Mouse (Mus musculus) forebrain, embryonic 10.5 days (tissue): Measurements from ENCODE around the gene Mill2. TPM values are rescaled to one million over a fixed set of nuclear protein-coding genes. Genes with fewer than 3 reads are reported as not detected.
"Not testable (repeated sequence)": the region's sequence is repeated elsewhere in the genome, so short reads cannot be mapped to it uniquely, and the experiment has no call there.

Experiments
- DNase-seq: peaks from one replicate; pipeline ENCODE4 v3.0.0-alpha.2; 2017; ENCODE audit warnings: low spot score; ENCODE audit errors: extremely low spot score
- H3K27ac ChIP-seq: fragments of 300-500 bp; sonication (generic); 2 replicates; pipeline ENCODE4 v1.5.1; 2016; ENCODE audit warnings: mild to moderate bottlenecking
- H3K27me3 ChIP-seq: fragments of 300-500 bp; sonication (generic); 2 replicates; pipeline ENCODE4 v1.6.1; 2016; ENCODE audit warnings: mild to moderate bottlenecking; ENCODE audit not compliant: poor library complexity, severe bottlenecking
- H3K36me3 ChIP-seq: fragments of 300-500 bp; sonication (generic); replicated peaks from 2 replicates; pipeline ENCODE4 v1.6.1; 2016; ENCODE audit warnings: mild to moderate bottlenecking, moderate library complexity
- H3K4me1 ChIP-seq: fragments of 300-500 bp; sonication (generic); 2 replicates; pipeline ENCODE4 v1.6.1; 2016
- H3K4me3 ChIP-seq: fragments of 300-500 bp; sonication (generic); 2 replicates; pipeline ENCODE4 v1.5.1; 2016; ENCODE audit warnings: mild to moderate bottlenecking, moderate library complexity
- H3K9me3 ChIP-seq: fragments of 300-500 bp; sonication (generic); 2 replicates; pipeline ENCODE4 v1.6.1; 2016; ENCODE audit warnings: mild to moderate bottlenecking, moderate library complexity
- WGBS: fragments of 180-500 bp; shearing (Covaris S2); methylation state at CpG from one replicate; pipeline ENCODE4 v1.1.7; 2016; 5-methylcytosine and 5-hydroxymethylcytosine counted together
- polyA plus RNA-seq: library from polyadenylated mRNA; unstranded; fragments of >200 nt; fragmentation: Nextera tagmentation; extraction: Ambion mirVana; gene quantifications from 2 replicates; pipeline ENCODE4 v1.2.1, GENCODE M21; 2016

The Mill2 gene
- polyA plus RNA-seq, 1 experiment from 2014 or later: not detected

- Histone ChIP-seq H3K36me3 (no peaks in the 10 kb centered on the region), H3K27me3 (no peaks in the 10 kb centered on the region), H3K4me1 (peaks cover 15% of the 10 kb centered on the region), H3K27ac (no peak overlapping the region), H3K4me3 (no peak overlapping the region), H3K9me3 (no peaks in the 10 kb centered on the region)
- 51% methylated on average over 5 of the region's 5 CpGs for WGBS
- no peak for DNase-seq
Observed at GRCm38 (mm10) chr7:18844811-18845210, 5.0 kb downstream of the Mill2 start.

- 94% methylated on average over 1 of the region's 1 CpGs for WGBS
- H3K4me3 ChIP-seq: no peak overlapping the region
- no peaks in the 10 kb centered on the region for H3K27me3 ChIP-seq
- DNase-seq: no peak
- H3K4me1 ChIP-seq: 0 out of 2 replicates have a peak, but pooled peaks cover 4% of the 10 kb centered on the region
- H3K27ac ChIP-seq: no peak overlapping the region
- no peaks in the 10 kb centered on the region for H3K36me3 ChIP-seq
- no peaks in the 10 kb centered on the region for H3K9me3 ChIP-seq
Observed at GRCm38 (mm10) chr7:18848395-18848794, 8.6 kb downstream of the Mill2 start.

GRCm38 (mm10) chr7:18858310-18858916, 18.6 kb downstream of the Mill2 start:
- H3K4me3 ChIP-seq: no peak overlapping the region
- no peaks in the 10 kb centered on the region for H3K36me3 ChIP-seq
- H3K4me1 ChIP-seq: peaks cover 4% of the 10 kb centered on the region; the same call in 1 of the 2 replicates
- no peak for DNase-seq
- 72% methylated on average over 5 of the region's 5 CpGs for WGBS
- H3K27ac ChIP-seq: peak overlapping the region; percentile 66
- H3K9me3 ChIP-seq: peaks cover under 1% of the 10 kb centered on the region; the same call in 1 of the 2 replicates
- no peaks in the 10 kb centered on the region for H3K27me3 ChIP-seq

- Histone ChIP-seq H3K27me3 (no peaks in the 10 kb centered on the region), H3K4me3 (no peak overlapping the region), H3K4me1 (peaks cover 4% of the 10 kb centered on the region; the same call in 1 of the 2 replicates), H3K36me3 (no peaks in the 10 kb centered on the region), H3K9me3 (peaks cover 13% of the 10 kb centered on the region), H3K27ac (no peak overlapping the region)
- 89% methylated on average over 6 of the region's 6 CpGs for WGBS
- no peak for DNase-seq
Observed at GRCm38 (mm10) chr7:18862801-18863200, 23.0 kb downstream of the Mill2 start.

GRCm38 (mm10) chr7:18868491-18868890, 28.7 kb downstream of the Mill2 start:
- H3K36me3 ChIP-seq: no peaks in the 10 kb centered on the region
- H3K4me1 ChIP-seq: peaks cover 11% of the 10 kb centered on the region
- no peaks in the 10 kb centered on the region for H3K27me3 ChIP-seq
- H3K4me3 ChIP-seq: no peak overlapping the region
- no peak for DNase-seq
- H3K9me3 ChIP-seq: peaks cover 18% of the 10 kb centered on the region
- H3K27ac ChIP-seq: no peak overlapping the region
- 84% methylated on average over 2 of the region's 2 CpGs for WGBS

GRCm38 (mm10) chr7:18871031-18871430, 31.3 kb downstream of the Mill2 start, which contains the start of gene Pglyrp1:
Gene Pglyrp1 (plus strand): TSS chr7:18871331.
- 92% methylated on average over 1 of the region's 8 CpGs for WGBS
- not testable (repeated sequence) for H3K4me3 ChIP-seq, DNase-seq, H3K27me3 ChIP-seq, H3K27ac ChIP-seq, H3K9me3 ChIP-seq, H3K36me3 ChIP-seq
- H3K4me1 ChIP-seq: peaks cover 11% of the 10 kb centered on the region

- H3K4me3 ChIP-seq: peak overlapping the region; percentile 56
Observed at GRCm38 (mm10) chr7:18872014-18872802, 32.4 kb downstream of the Mill2 start.

GRCm38 (mm10) chr7:18872816-18873215, 33.0 kb downstream of the Mill2 start:
- H3K9me3 ChIP-seq: peaks cover 6% of the 10 kb centered on the region
- H3K36me3 ChIP-seq: no peaks in the 10 kb centered on the region
- peak overlapping the region; percentile 67 for H3K27ac ChIP-seq
- H3K27me3 ChIP-seq: no peaks in the 10 kb centered on the region
- DNase-seq: no peak
- H3K4me3 ChIP-seq: peak overlapping the region; percentile 56
- WGBS: 3% methylated on average over 7 of the region's 7 CpGs
- peaks cover 11% of the 10 kb centered on the region for H3K4me1 ChIP-seq

More at GRCm38 (mm10) chr7:18872014-18872802, 32.4 kb downstream of the Mill2 start:
- no peak for DNase-seq
- Histone ChIP-seq H3K36me3 (no peaks in the 10 kb centered on the region), H3K4me1 (peaks cover 11% of the 10 kb centered on the region), H3K27ac (peak overlapping the region; percentile 67; the same call in 1 of the 2 replicates), H3K9me3 (peaks cover 8% of the 10 kb centered on the region), H3K27me3 (no peaks in the 10 kb centered on the region)
- 32% methylated on average over 14 of the region's 14 CpGs for WGBS

- peak overlapping the region; percentile 56 for H3K4me3 ChIP-seq
- peaks cover 11% of the 10 kb centered on the region for H3K4me1 ChIP-seq
- under 1% methylated on average over 10 of the region's 10 CpGs for WGBS
- H3K36me3 ChIP-seq: no peaks in the 10 kb centered on the region
- H3K27ac ChIP-seq: peak overlapping the region; percentile 67; the same call in 1 of the 2 replicates
- 0 out of 2 replicates have a peak, but pooled peaks cover 3% of the 10 kb centered on the region for H3K9me3 ChIP-seq
- peak; percentile 84 for DNase-seq
- H3K27me3 ChIP-seq: no peaks in the 10 kb centered on the region
Observed at GRCm38 (mm10) chr7:18873253-18873652, 33.5 kb downstream of the Mill2 start.

- H3K27ac ChIP-seq: no peak overlapping the region
- no peak overlapping the region for H3K4me3 ChIP-seq
- H3K4me1 ChIP-seq: peaks cover 11% of the 10 kb centered on the region
- 87% methylated on average over 5 of the region's 5 CpGs for WGBS
- no peak for DNase-seq
- H3K27me3 ChIP-seq: no peaks in the 10 kb centered on the region
- no peaks in the 10 kb centered on the region for H3K36me3 ChIP-seq
- H3K9me3 ChIP-seq: no peaks in the 10 kb centered on the region
Observed at GRCm38 (mm10) chr7:18875372-18875771, 35.6 kb downstream of the Mill2 start.

- DNase-seq: no peak
- Histone ChIP-seq H3K27me3 (no peaks in the 10 kb centered on the region), H3K9me3 (no peaks in the 10 kb centered on the region), H3K27ac (no peak overlapping the region), H3K4me1 (0 out of 2 replicates have a peak, but pooled peaks cover 4% of the 10 kb centered on the region), H3K36me3 (no peaks in the 10 kb centered on the region), H3K4me3 (no peak overlapping the region)
- 84% methylated on average over 7 of the region's 7 CpGs for WGBS
Observed at GRCm38 (mm10) chr7:18878691-18879090, 38.9 kb downstream of the Mill2 start.

- 0 out of 2 replicates have a peak, but pooled peaks cover 2% of the 10 kb centered on the region for H3K36me3 ChIP-seq
- WGBS: 67% methylated on average over 9 of the region's 9 CpGs
- DNase-seq: no peak
- no peak overlapping the region for H3K4me3 ChIP-seq
- H3K9me3 ChIP-seq: no peaks in the 10 kb centered on the region
- H3K27me3 ChIP-seq: no peaks in the 10 kb centered on the region
- 0 out of 2 replicates have a peak, but pooled peaks cover 4% of the 10 kb centered on the region for H3K4me1 ChIP-seq
- no peak overlapping the region for H3K27ac ChIP-seq
Observed at GRCm38 (mm10) chr7:18883991-18884744, 44.4 kb downstream of the Mill2 start.
